Mouse (Mus musculus) kidney, postnatal 10 days (tissue): ENCODE data around the gene 1110002E22Rik.

Source experiments
- DNase-seq: peaks from one replicate; pipeline ENCODE4 v3.0.0; 2021; ENCODE audit warnings: mixed read lengths

The 1110002E22Rik gene

DNA sequence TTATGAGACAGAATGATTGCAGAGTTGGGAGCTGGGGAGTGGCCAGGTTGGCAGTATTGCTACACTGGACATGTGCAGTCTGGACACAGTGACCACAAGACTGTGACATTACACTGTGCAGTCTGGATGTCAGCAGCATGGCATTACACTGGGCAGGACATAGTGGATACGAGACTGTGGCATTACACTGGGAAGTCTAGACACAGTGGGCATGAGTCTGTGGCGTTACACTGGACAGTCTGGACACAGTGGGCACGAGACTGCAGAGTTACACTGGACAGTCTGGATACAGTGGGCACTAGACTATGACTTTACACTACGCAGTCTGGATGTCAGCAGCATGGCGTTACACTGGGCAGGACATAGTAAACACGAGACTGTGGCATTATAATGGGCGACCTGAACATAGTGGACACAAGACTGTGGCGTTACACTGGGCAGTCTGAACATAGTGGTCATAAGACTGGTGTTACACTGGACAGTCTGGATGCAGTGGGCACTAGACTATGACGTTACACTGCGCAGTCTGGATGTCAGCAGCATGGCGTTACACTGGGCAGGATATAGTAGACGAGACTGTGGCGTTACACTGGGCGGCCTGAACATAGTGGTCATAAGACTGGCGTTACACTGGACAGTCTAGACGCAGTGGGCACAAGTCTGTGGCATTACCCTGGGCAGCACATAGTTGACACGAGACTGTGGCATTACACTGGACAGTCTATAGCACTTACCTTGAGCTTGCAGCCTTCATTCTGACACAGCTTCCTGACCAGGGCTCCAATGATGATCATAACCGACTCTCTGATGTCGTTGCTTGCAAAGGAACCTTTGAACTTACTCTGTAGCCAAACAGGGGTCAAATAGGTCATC lies 46.3 kb downstream of the 1110002E22Rik start:
- no peak for DNase-seq

GRCm38 (mm10) chr3:138114106-138114505 lies 49.3 kb downstream of the 1110002E22Rik start:
- DNase-seq: no peak

DNA sequence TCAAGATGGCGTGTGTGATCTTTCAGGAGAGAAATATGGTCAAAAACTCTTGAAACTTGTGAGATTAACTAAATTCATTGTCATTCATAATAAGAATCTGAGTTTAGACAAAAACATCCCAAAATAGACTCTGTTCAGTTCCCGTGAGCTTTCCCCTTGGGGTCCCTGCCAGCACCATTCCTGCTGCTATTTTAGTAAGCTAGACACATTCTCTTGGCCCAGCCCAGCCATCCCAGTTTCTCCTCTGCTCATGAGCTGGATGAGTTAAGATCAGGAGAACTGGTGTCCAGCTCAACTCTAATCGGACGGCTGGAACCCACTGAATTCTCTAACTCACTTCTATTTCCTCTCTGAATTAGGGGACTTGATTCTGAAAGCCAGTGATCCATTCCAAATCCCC lies 52.0 kb downstream of the 1110002E22Rik start:
- DNase-seq: no peak

DNA sequence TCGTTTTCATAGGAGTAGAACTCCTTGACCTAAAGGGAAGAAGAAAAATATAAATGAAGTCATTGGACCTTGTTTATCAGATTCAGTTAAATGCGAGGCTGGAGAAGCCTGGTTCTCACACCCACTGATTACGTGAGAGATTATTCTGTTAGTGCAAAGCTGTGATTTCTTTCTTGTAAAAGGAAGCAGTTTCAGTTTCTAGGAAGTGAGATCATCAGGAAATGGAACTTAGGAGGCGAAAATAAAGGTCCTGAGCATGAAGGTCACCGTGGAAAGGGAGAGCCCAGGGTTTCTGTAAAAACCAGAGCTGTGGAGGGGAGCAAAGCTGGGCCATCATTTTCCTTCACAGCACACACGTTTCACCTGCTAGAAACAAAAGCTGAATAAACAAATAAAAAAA lies 53.5 kb downstream of the 1110002E22Rik start:
- no peak for DNase-seq

GRCm38 (mm10) chr3:138118831-138119230 lies 54.0 kb downstream of the 1110002E22Rik start:
- no peak for DNase-seq

DNA sequence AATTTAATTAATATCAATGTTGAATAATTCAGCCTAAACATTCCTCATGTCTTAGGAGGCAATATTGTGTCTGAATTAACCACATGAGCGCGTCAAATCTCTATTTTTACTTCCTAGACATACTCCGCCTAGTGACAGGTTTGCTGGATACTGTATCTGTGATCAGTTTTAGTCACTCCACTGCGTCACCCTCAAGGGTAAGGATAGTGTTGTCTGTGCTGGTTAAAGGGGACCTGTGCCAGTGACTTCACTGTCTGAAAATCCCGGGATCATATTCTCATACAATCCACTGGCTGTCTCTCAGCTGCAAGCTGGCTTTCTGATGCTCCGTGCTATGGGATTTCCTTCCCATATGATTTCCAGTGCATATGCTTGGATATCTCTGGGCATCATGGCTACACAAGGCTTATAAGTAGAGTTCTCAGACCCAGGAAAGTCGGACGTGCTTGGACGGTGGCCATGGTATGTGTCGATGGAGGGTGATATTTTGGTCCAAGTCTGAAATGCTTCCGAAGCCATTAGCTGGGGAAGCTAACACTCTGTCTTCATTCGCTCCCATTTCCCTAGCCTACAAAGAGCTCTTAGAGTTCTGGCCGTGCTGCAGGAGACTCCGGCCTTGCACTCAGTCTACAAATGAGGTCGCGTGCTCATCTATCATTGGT lies 54.7 kb downstream of the 1110002E22Rik start:
- no peak for DNase-seq

GRCm38 (mm10) chr3:138121461-138121860 lies 56.6 kb downstream of the 1110002E22Rik start:
- no peak for DNase-seq

- no peak for DNase-seq
Observed at GRCm38 (mm10) chr3:138123842-138124241, 59.0 kb downstream of the 1110002E22Rik start.

DNA sequence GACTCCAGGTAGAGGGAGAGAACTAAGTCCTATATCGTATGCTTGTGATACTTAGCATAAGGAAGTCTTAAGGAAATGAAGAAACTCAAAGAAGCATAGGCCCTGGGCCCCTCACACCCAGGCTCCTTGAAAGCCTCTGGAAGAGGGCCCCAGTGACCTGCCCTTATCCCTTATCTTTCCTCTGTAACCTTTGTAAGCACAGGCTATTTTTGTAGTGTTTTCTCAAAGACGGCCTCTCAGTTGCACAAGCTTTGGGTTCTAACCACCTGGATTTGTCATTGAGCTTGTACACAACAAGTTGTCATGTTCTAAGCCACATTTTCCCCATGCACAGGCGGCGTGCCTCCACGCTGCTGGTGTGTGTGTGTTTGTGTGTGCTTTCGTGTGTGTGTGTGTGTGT lies 64.3 kb downstream of the 1110002E22Rik start:
- no peak for DNase-seq

GRCm38 (mm10) chr3:138130692-138131091 lies 65.8 kb downstream of the 1110002E22Rik start:
- DNase-seq: no peak
